Mouse (Mus musculus): ENCODE data around the gene March1. TPM values are rescaled to one million over a fixed set of nuclear protein-coding genes. Genes with fewer than 3 reads are reported as not detected.

The March1 gene
- total RNA-seq, 1 experiment from 2014 or later: 161 TPM

GRCm38 (mm10) chr8:65967223-65967778, 349.6 kb downstream of the March1 start:
- ATAC-seq (replicated peaks; ENCODE audit: insufficient number of reproducible peaks, low FRiP score, low TSS enrichment, poor library complexity, severe bottlenecking): no peak

- no peak for ATAC-seq (replicated peaks; ENCODE audit: insufficient number of reproducible peaks, low FRiP score, low TSS enrichment, poor library complexity, severe bottlenecking)
Measured at GRCm38 (mm10) chr8:65976905-65977304, 359.2 kb downstream of the March1 start.

GRCm38 (mm10) chr8:65982039-65982438, 364.3 kb downstream of the March1 start:
- no peak for ATAC-seq (replicated peaks; ENCODE audit: insufficient number of reproducible peaks, low FRiP score, low TSS enrichment, poor library complexity, severe bottlenecking)

GRCm38 (mm10) chr8:65987665-65988064, 370.0 kb downstream of the March1 start:
- ATAC-seq (replicated peaks; ENCODE audit: insufficient number of reproducible peaks, low FRiP score, low TSS enrichment, poor library complexity, severe bottlenecking): no peak

GRCm38 (mm10) chr8:66022815-66023214, 405.1 kb downstream of the March1 start:
- no peak for ATAC-seq (replicated peaks; ENCODE audit: insufficient number of reproducible peaks, low FRiP score, low TSS enrichment, poor library complexity, severe bottlenecking)

- ATAC-seq (replicated peaks; ENCODE audit: insufficient number of reproducible peaks, low FRiP score, low TSS enrichment, poor library complexity, severe bottlenecking): no peak
Measured at GRCm38 (mm10) chr8:66033651-66034050, 416.0 kb downstream of the March1 start.

GRCm38 (mm10) chr8:66034429-66034828, 416.7 kb downstream of the March1 start:
- no peak for ATAC-seq (replicated peaks; ENCODE audit: insufficient number of reproducible peaks, low FRiP score, low TSS enrichment, poor library complexity, severe bottlenecking)

- ATAC-seq (replicated peaks; ENCODE audit: insufficient number of reproducible peaks, low FRiP score, low TSS enrichment, poor library complexity, severe bottlenecking): no peak
Measured at GRCm38 (mm10) chr8:66094152-66094551, 476.5 kb downstream of the March1 start.

GRCm38 (mm10) chr8:66098148-66098547, 480.4 kb downstream of the March1 start:
- no peak for ATAC-seq (replicated peaks; ENCODE audit: insufficient number of reproducible peaks, low FRiP score, low TSS enrichment, poor library complexity, severe bottlenecking)

GRCm38 (mm10) chr8:66119294-66119693, 501.6 kb downstream of the March1 start:
- ATAC-seq (replicated peaks; ENCODE audit: insufficient number of reproducible peaks, low FRiP score, low TSS enrichment, poor library complexity, severe bottlenecking): no peak

- ATAC-seq (replicated peaks; ENCODE audit: insufficient number of reproducible peaks, low FRiP score, low TSS enrichment, poor library complexity, severe bottlenecking): no peak
Measured at GRCm38 (mm10) chr8:66159648-66160047, 541.9 kb downstream of the March1 start.

GRCm38 (mm10) chr8:66166835-66167234, 549.1 kb downstream of the March1 start:
- ATAC-seq (replicated peaks; ENCODE audit: insufficient number of reproducible peaks, low FRiP score, low TSS enrichment, poor library complexity, severe bottlenecking): no peak

- no peak for ATAC-seq (replicated peaks; ENCODE audit: insufficient number of reproducible peaks, low FRiP score, low TSS enrichment, poor library complexity, severe bottlenecking)
Measured at GRCm38 (mm10) chr8:66167405-66168173, 549.9 kb downstream of the March1 start.

GRCm38 (mm10) chr8:66179336-66179735, 561.6 kb downstream of the March1 start:
- ATAC-seq (replicated peaks; ENCODE audit: insufficient number of reproducible peaks, low FRiP score, low TSS enrichment, poor library complexity, severe bottlenecking): no peak

- ATAC-seq (replicated peaks; ENCODE audit: insufficient number of reproducible peaks, low FRiP score, low TSS enrichment, poor library complexity, severe bottlenecking): no peak
Measured at GRCm38 (mm10) chr8:66181265-66181664, 563.6 kb downstream of the March1 start.

- ATAC-seq (replicated peaks; ENCODE audit: insufficient number of reproducible peaks, low FRiP score, low TSS enrichment, poor library complexity, severe bottlenecking): no peak
Measured at GRCm38 (mm10) chr8:66182257-66182656, 564.6 kb downstream of the March1 start.

- no peak for ATAC-seq (replicated peaks; ENCODE audit: insufficient number of reproducible peaks, low FRiP score, low TSS enrichment, poor library complexity, severe bottlenecking)
Measured at GRCm38 (mm10) chr8:66183454-66183853, 565.8 kb downstream of the March1 start.

GRCm38 (mm10) chr8:66185226-66185625, 567.5 kb downstream of the March1 start:
- ATAC-seq (replicated peaks; ENCODE audit: insufficient number of reproducible peaks, low FRiP score, low TSS enrichment, poor library complexity, severe bottlenecking): no peak

GRCm38 (mm10) chr8:66194416-66194815, 576.7 kb downstream of the March1 start:
- no peak for ATAC-seq (replicated peaks; ENCODE audit: insufficient number of reproducible peaks, low FRiP score, low TSS enrichment, poor library complexity, severe bottlenecking)

GRCm38 (mm10) chr8:66200169-66200568, 582.5 kb downstream of the March1 start:
- ATAC-seq (replicated peaks; ENCODE audit: insufficient number of reproducible peaks, low FRiP score, low TSS enrichment, poor library complexity, severe bottlenecking): no peak

Measured in monocyte, adult 5-6 weeks (primary cell).